Mouse (Mus musculus) adrenal gland, adult (tissue): ENCODE results near the gene Sipa1l2.

Experiments used
- DNase-seq, 2 experiments: peaks; one replicate each; pipeline ENCODE4 v3.0.0; 2022 to 2023; ENCODE audit warnings: low spot score in 1 of 2; ENCODE audit not compliant: inconsistent age in 2 of 2

Sipa1l2 gene

DNA sequence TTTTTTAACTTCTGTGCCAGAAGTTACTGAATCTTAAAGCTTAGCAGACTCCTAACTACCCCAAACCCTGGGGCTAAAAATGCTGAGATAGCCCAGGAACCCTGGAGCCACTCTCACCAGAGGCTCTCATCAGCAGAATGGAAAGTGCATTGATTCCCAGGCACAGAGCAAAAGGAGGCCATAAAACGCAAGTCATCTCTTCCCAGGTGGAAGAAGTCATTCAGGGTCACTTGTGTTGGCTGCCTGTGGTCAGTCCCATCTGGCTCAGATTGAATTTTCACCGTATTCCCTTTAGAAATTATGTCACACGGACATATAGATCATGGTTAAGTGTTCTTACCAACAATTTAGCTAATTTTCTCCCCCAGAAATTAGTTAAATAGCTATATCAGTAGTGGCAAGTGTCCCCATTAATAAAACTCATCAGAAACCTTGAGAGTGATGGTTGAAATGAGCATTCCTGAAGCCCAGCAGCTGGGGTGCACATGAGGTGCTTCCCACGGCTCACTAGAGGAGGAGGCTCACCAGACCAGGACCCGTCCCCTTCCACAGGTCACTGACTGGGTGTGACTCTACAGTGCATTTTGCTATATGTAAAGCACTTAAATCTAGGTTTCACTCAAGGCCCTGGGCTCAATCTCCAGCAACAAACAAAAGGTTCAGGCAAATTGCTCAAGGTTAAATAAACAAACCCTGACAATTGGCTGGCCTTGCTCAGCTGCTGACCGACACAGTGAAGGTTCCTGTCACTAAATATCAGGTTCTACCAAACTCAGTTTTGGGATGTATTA lies 53.3 kb downstream of the Sipa1l2 start:
- DNase-seq = peak in 1 of 2 experiments; percentile 89

DNA sequence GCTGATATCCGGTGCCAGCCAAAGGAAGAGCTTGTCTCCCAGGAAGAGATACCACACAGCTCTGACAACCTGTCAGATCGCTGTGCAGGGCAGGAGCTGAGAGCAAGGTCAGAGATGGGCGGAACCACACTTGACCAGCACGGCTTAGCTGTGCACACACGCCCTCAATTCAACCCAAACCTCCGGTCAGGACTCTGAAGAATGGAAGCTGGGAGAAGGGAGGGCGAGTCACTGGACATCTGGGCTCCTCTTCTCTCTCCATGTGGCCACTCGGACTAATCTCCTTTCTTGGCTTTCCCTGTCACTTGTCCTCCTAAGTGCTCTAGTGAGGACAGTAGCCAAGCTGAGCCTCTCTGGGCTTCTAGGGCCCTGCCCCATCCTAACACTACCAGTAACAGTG lies 53.9 kb downstream of the Sipa1l2 start:
- peak; percentile 76 to 90 for DNase-seq

DNA sequence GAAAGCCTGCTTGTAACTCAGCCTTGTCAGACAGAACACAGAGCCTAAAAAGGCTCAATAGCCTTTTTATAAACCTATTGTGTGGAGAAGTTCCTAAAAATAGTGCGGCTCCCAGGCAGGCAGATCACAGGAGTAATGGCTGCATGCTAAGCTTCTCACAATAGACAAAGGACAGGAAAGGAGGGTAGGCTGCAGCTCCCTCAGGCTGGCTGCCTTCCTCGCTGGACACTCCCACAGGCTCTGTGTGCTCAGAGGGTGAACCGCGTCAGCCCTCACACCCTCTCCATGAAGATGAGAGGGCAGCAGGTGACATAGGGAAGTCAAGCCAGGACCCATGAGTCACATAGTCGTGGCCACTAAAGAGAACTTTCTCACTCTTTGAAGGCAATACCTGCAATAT lies 55.7 kb downstream of the Sipa1l2 start:
- DNase-seq = no peak

GRCm38 (mm10) chr8:125513242-125513866 lies 56.3 kb downstream of the Sipa1l2 start:
- DNase-seq = no peak

DNA sequence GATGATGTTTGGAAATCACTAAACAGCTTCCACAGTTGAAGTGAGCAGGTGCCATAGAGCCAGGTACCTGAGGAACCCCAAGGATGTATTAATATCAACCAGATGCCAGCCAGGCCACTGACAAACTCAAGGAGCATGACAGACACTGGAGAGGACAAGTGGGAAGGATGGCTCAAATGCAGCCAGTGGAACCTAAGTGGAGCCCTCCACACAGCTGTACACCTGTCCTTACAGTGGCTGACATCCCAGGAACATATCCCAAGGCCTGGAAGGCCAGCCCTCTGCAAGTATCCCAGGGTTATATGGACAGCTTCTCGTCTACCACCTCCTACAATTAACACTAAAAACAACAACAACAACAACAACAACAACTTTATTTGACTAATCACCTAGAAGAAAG lies 57.0 kb downstream of the Sipa1l2 start:
- DNase-seq = no peak

DNA sequence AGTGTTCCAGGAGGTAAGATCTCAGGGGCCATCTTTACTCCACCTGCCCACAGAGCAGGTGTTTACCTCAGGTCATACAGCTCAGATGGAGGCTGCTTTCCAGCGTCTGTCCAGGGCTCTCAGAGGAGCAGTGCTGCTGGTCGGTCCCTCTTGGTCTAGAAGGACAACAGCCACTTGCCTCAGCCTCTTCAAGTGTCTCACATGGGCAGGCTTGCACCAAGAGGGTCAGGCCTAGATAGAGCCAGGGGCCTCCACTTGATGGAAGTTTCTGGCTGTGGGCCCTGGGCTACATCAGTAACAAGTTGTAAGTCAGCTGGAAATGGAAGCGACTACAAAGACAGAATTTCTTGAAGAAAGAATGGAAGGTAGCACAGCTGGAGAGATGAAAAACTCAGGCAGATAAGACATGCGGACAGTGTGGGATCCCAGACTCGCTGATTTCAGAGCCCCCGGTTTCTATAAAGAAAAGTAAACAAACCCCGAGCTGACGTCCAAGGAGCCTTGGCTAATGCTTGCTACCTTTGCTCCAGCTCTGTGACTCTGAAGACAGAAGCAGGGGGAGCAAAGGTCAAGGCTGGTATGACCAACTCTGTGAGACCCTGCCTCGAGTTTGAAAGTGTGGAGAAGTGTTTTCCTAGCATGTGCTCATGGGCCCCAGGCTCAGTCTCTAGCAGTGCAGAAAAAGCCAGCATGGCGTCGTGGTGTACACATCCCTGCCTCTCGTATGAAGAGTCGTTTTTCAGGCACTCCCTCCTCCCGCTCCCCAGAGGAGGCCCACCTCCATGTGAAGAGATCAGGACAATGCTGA lies 58.5 kb downstream of the Sipa1l2 start:
- DNase-seq = no peak

DNA sequence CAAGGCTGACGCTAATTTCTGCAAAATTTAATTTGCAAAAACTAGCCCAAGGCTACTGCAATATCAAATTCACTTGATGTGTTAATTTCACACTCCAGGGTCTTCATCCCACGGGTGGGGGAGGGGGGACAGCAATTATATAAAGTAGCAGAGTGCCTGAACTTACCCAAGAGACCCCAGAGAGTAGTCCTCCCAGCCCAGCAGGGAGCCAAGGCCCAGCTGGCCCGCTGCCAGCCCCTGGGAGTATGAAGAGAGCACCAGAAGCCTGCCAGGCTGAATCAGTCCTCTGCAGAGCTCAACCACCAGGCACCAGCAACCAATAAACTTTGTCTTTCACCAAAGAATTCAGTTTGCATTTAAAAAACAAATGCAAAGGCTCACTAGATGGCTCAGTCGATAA lies 59.8 kb downstream of the Sipa1l2 start:
- peak; percentile 68 to 88 for DNase-seq

DNA sequence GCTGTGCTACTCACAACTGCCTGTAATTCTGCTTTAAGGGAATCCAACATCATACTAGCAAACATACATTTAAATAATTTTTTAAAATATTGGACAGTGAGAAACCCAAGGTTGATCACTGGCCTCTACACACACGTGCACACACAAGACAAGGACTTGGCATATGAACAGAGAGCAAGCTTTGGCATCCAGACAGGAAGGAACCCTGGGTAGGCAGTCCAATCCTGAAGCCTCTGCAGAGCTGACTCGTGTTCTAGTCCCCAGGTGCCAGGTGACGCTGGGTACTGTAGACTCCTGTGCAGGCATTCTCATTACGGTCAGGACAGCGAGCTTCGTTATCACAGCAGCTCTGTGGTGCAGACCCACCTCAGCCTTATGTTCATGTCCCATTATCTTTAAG lies 60.4 kb downstream of the Sipa1l2 start:
- peak; percentile 63 to 85 for DNase-seq

DNA sequence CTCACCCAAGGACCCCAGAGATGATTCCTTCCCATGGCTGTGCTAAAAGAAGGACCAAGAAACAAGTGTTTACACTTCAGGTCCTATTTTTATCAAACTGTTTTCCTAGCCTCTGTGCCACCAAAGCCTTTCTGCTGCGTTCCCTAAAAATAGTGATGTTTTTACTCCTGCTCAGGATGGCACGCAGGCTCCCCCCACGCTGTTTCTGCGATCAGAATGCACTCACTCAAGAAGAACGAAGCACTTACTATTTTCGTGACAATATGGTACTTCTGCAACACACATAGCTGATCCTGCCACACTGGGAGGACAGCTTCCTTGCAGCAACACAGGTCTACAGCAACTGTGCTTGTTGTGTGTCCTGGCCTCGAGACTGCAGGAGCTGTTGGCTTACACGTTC lies 62.3 kb downstream of the Sipa1l2 start:
- no peak for DNase-seq

DNA sequence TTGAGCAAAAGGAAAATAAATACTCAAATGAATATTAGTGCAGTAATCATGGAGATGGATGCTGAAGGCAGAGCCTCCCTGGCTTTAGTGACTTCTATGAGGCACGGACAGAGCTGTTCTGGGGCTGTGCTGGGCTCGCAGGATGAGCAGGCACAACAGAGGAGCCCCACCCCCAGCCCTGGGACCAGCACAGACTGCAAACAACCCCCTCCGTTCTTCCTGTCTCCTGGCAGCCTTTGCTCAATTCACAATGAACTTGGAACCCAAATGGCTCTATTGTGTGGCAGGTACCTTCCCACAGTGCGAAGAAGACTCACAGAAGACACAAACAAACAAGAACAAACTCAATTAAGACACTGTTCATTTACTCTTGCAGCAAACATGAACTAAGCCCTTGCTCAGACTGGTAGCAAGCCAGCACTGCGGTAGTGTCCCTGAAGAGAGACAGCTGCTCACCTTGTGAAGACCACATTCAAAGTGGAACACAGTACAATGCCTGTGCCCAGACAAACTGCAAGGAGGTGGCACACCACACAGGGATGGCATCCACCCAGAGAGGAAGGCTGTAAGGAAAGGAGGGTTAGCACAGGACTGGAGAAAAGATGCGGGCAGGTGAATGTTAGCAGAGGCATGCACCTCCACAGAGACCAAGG lies 64.9 kb downstream of the Sipa1l2 start:
- peak in 1 of 2 experiments; percentile 46 for DNase-seq

DNA sequence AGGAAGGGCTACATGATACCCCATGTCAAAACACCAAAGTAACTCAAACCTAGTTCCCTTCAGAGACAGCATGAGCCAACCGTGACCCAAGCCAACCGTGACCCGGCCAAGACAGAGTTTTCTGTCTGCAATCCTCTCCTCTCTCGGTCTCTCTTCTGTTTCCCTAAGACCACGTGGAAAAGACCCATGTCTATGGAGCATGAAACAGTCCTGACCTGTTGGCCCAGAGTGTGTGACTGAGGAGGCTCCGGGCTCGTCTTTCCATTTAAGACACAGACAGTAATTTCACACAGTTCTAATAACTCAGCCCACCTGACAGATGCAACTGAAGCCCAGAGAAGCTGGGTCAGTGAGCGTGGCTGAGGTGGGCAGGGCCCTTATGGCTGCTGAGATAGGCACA lies 65.8 kb downstream of the Sipa1l2 start:
- DNase-seq = peak in 1 of 2 experiments; percentile 53

GRCm38 (mm10) chr8:125502828-125503227 lies 66.8 kb downstream of the Sipa1l2 start:
- DNase-seq = no peak

DNA sequence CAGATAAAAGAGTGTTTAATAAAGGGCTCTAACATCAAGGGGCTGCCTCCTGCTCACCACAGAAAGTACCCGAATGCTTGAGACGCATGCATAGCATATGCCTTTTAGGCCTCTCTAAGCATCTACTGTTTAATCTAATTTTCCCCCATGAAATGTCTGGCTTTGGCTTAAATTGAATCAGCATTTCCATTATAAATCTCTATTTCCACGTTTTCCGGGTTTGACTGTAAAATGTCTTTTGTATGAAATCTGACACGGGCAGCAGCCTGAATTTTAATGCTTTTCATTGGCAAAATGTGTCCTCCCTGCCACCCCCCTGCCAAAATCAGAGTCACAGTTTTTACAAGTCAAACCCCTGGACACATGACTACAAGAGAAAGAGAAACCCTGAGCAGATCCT lies 69.6 kb downstream of the Sipa1l2 start:
- DNase-seq = no peak

GRCm38 (mm10) chr8:125498508-125498907 lies 71.1 kb downstream of the Sipa1l2 start:
- DNase-seq = no peak

DNA sequence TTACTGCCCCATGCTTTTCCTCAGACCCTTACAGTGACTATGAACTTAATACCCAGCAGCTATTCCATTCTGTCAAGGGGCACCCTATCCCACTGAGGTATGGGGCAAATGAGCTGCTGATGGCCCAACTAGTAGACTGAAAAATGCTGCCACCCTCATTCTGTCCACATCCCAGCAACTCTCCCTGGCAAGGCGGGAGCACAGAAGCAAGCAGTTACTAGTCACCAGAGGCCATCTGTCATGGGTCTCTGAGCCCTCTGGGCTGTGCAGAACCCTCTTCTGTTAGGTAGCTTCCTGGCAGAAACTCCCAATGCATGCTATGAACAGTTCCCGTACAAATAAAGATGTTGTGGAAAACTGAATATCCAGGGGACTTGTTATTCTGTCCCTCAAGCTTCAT lies 74.1 kb downstream of the Sipa1l2 start:
- peak in 1 of 2 experiments; percentile 51 for DNase-seq

GRCm38 (mm10) chr8:125493254-125493815 lies 76.3 kb downstream of the Sipa1l2 start:
- peak in 1 of 2 experiments; percentile 88 for DNase-seq

GRCm38 (mm10) chr8:125492416-125492815 lies 77.2 kb downstream of the Sipa1l2 start:
- DNase-seq = peak; percentile 63 to 84

- DNase-seq = peak in 1 of 2 experiments; percentile 65
Observed at GRCm38 (mm10) chr8:125488747-125489146, 80.9 kb downstream of the Sipa1l2 start.

DNA sequence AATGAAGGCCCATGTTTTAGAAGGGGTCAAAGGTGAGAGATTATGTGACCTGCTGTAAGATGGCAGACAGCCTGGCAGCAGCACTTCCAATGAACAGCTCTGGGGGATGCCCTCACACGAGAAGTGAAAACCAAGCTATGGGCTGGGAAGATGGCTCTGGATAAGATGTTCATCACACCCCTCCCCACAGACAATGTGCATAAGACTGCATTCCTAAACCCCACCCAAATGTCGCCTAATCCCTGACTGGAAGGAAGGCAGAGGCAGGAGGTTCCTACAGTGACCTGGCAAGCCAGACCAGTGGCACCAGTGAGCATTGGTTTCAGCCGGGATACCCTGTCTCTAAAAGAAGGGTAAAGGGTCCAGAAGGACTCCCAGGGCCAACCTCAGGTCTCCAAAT lies 83.9 kb downstream of the Sipa1l2 start:
- DNase-seq = no peak

GRCm38 (mm10) chr8:125484530-125485196 lies 84.9 kb downstream of the Sipa1l2 start:
- DNase-seq = no peak
